Mouse (Mus musculus): ENCODE measurements around the gene Olfr1006. TPM values are rescaled to one million over a fixed set of nuclear protein-coding genes. Genes with fewer than 3 reads are reported as not detected.

The Olfr1006 gene
- polyA plus RNA-seq, 1 experiment from 2014 or later, result not detected

Other genes with a start within 250 kb of the Olfr1006 start
- gene Olfr994, start 242.3 kb downstream of the Olfr1006 start, polyA plus RNA-seq (2014; fragmentation: Nextera tagmentation; extraction: Ambion mirVana), result not detected in 2 replicates
- gene Olfr995, start 235.1 kb downstream of the Olfr1006 start, polyA plus RNA-seq (2014; fragmentation: Nextera tagmentation; extraction: Ambion mirVana), result not detected in 2 replicates
- gene 4833423E24Rik, start 159.7 kb downstream of the Olfr1006 start, polyA plus RNA-seq (2014; fragmentation: Nextera tagmentation; extraction: Ambion mirVana), result not detected in 2 replicates
- gene Olfr996, start 99.6 kb downstream of the Olfr1006 start, polyA plus RNA-seq (2014; fragmentation: Nextera tagmentation; extraction: Ambion mirVana), result not detected in 2 replicates
- gene Olfr998, start 89.8 kb downstream of the Olfr1006 start, polyA plus RNA-seq (2014; fragmentation: Nextera tagmentation; extraction: Ambion mirVana), result not detected in 2 replicates
- gene Olfr1000, start 66.9 kb downstream of the Olfr1006 start, polyA plus RNA-seq (2014; fragmentation: Nextera tagmentation; extraction: Ambion mirVana), result not detected in 2 replicates
- gene Olfr1002, start 28.1 kb downstream of the Olfr1006 start, polyA plus RNA-seq (2014; fragmentation: Nextera tagmentation; extraction: Ambion mirVana), result not detected in 2 replicates
- not detected in 2 replicates for gene Olfr154, start 14.3 kb downstream of the Olfr1006 start, polyA plus RNA-seq (2014; fragmentation: Nextera tagmentation; extraction: Ambion mirVana)
- not detected in 2 replicates for gene Olfr1008, start 10.7 kb upstream of the Olfr1006 start, polyA plus RNA-seq (2014; fragmentation: Nextera tagmentation; extraction: Ambion mirVana)
- gene Olfr1009, start 36.7 kb upstream of the Olfr1006 start, polyA plus RNA-seq (2014; fragmentation: Nextera tagmentation; extraction: Ambion mirVana), result not detected in 2 replicates
- not detected in 2 replicates for gene Olfr1012, start 84.0 kb upstream of the Olfr1006 start, polyA plus RNA-seq (2014; fragmentation: Nextera tagmentation; extraction: Ambion mirVana)
- gene Olfr1013, start 88.3 kb upstream of the Olfr1006 start, polyA plus RNA-seq (2014; fragmentation: Nextera tagmentation; extraction: Ambion mirVana), result not detected in 2 replicates
- gene Olfr1014, start 93.9 kb upstream of the Olfr1006 start, polyA plus RNA-seq (2014; fragmentation: Nextera tagmentation; extraction: Ambion mirVana), result not detected in 2 replicates
- gene Olfr1015, start 103.2 kb upstream of the Olfr1006 start, polyA plus RNA-seq (2014; fragmentation: Nextera tagmentation; extraction: Ambion mirVana), result not detected in 2 replicates
- gene Olfr1016, start 123.8 kb upstream of the Olfr1006 start, polyA plus RNA-seq (2014; fragmentation: Nextera tagmentation; extraction: Ambion mirVana), result not detected in 2 replicates
- not detected in 2 replicates for gene Olfr1018, start 139.7 kb upstream of the Olfr1006 start, polyA plus RNA-seq (2014; fragmentation: Nextera tagmentation; extraction: Ambion mirVana)
- gene Olfr1019, start 166.7 kb upstream of the Olfr1006 start, polyA plus RNA-seq (2014; fragmentation: Nextera tagmentation; extraction: Ambion mirVana), result not detected in 2 replicates
- gene Olfr1020, start 168.3 kb upstream of the Olfr1006 start, polyA plus RNA-seq (2014; fragmentation: Nextera tagmentation; extraction: Ambion mirVana), result not detected in 2 replicates
- not detected in 2 replicates for gene Olfr1022, start 189.8 kb upstream of the Olfr1006 start, polyA plus RNA-seq (2014; fragmentation: Nextera tagmentation; extraction: Ambion mirVana)
- not detected in 2 replicates for gene Olfr1023, start 206.9 kb upstream of the Olfr1006 start, polyA plus RNA-seq (2014; fragmentation: Nextera tagmentation; extraction: Ambion mirVana)
- gene Olfr1024, start 226.3 kb upstream of the Olfr1006 start, polyA plus RNA-seq (2014; fragmentation: Nextera tagmentation; extraction: Ambion mirVana), result not detected in 2 replicates
- not detected in 2 replicates for gene Olfr1025-ps1, start 236.4 kb upstream of the Olfr1006 start, polyA plus RNA-seq (2014; fragmentation: Nextera tagmentation; extraction: Ambion mirVana)
- not detected in 2 replicates for gene Olfr1026, start 242.8 kb upstream of the Olfr1006 start, polyA plus RNA-seq (2014; fragmentation: Nextera tagmentation; extraction: Ambion mirVana)

All from limb, embryonic 11.5 days (tissue).